23 mouse cellular contexts compared by ENCODE assay signal in the genomic region with DNA sequence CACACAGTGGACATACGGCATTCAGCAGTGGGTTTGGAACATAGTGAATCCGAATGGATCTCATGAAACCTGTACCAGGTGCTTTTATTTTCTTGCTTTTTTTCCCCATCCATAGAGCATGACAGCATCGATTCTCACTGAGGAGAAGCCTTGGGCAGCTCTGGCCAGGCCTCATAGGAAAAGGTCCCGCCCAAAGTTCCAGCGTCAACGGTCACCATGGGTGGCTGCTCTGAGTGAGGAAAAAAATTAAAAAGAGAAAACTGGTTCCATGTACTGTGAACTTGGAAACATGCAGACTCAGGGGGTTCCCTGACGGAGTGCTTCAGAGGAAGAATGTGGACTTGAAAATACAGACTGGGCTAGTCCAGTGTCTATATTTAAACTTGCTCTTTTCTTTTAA. TPM values are rescaled to one million over a fixed set of nuclear protein-coding genes. Genes with fewer than 3 reads are reported as not detected.
A peak's percentile ranks its signal among the peaks of the same experiment; 100 is the strongest.
DNase-seq lines count a peak whose midpoint lies in the region; ATAC-seq and TF ChIP-seq lines count a peak whose summit lies in the region.
"Had no signal": no experiment of that assay in that cellular context is flagged by ENCODE, and none has a peak within 500 bp of the region (broad histone marks: within the 10 kb centered on the region; RNA-seq: fewer than 3 reads in every experiment).

No protein-coding gene starts in this region.

- 82% methylated on average over 7 of the region's 7 CpGs for WGBS in kidney, embryonic 15.5 days
- 87% methylated on average over 7 of the region's 7 CpGs for WGBS in lung, embryonic 15.5 days
- 75% methylated on average over 7 of the region's 7 CpGs for WGBS in embryonic facial prominence, embryonic 13.5 days

- no peak for TF ChIP-seq CTCF in embryonic fibroblast, embryonic 13.5 days (IDR thresholded peaks at IDR 0.05; ENCODE audit: borderline replicate concordance, insufficient read depth, low read length)

- no peaks in the 10 kb centered on the region for H3K9me3 ChIP-seq in kidney, embryonic 15.5 days (replicated peaks)
- no peaks in the 10 kb centered on the region for H3K9me3 ChIP-seq in lung, embryonic 15.5 days
- H3K9me3 ChIP-seq in embryonic facial prominence, embryonic 13.5 days: no peaks in the 10 kb centered on the region
- H3K9me3 ChIP-seq: forebrain, embryonic 10.5 days; forebrain, embryonic 15.5 days; hindbrain, embryonic 12.5 days; liver, embryonic 12.5 days; midbrain, embryonic 10.5 days; midbrain, embryonic 15.5 days; neural tube, embryonic 15.5 days had no signal

- peak; percentile 27 for DNase-seq in kidney, postnatal 14 days
- no peak for DNase-seq in lung, postnatal 14 days
- no peak for DNase-seq in adipocyte (ENCODE audit: low spot score)
- no peak for DNase-seq in adrenal gland, adult 18-20 months (ENCODE audit: low spot score in 2 of 2)
- DNase-seq: adrenal gland, adult 8-10 months; B cell, adult 2 months; heart, postnatal 14 days; lung, adult 2 months; retina, postnatal 1 day; right cerebral cortex, postnatal 14 days had no signal

- H3K27me3 ChIP-seq in kidney, embryonic 15.5 days: no peaks in the 10 kb centered on the region
- H3K27me3 ChIP-seq in lung, embryonic 15.5 days: no peaks in the 10 kb centered on the region
- no peaks in the 10 kb centered on the region for H3K27me3 ChIP-seq in embryonic facial prominence, embryonic 13.5 days
- H3K27me3 ChIP-seq: forebrain, embryonic 15.5 days; hindbrain, embryonic 12.5 days; liver, embryonic 12.5 days; midbrain, embryonic 15.5 days; neural tube, embryonic 15.5 days had no signal

- H3K4me1 ChIP-seq in kidney, embryonic 15.5 days: peaks cover 6% of the 10 kb centered on the region; the same call in 1 of the 2 replicates
- peaks cover 25% of the 10 kb centered on the region for H3K4me1 ChIP-seq in lung, embryonic 15.5 days
- peaks cover 32% of the 10 kb centered on the region for H3K4me1 ChIP-seq in embryonic facial prominence, embryonic 13.5 days
- H3K4me1 ChIP-seq in embryonic fibroblast, embryonic 13.5 days (ENCODE audit: control insufficient read depth, insufficient read depth, low read length): peaks cover 23% of the 10 kb centered on the region
- H3K4me1 ChIP-seq: forebrain, embryonic 15.5 days; liver, embryonic 12.5 days; midbrain, embryonic 15.5 days; neural tube, embryonic 15.5 days had no signal

- ATAC-seq in kidney, embryonic 15.5 days (replicated peaks; ENCODE audit: low FRiP score): no peak
- no peak for ATAC-seq in lung, embryonic 15.5 days (ENCODE audit: borderline replicate concordance, extremely low read depth, low FRiP score, low TSS enrichment)
- ATAC-seq in embryonic facial prominence, embryonic 13.5 days (ENCODE audit: insufficient number of reproducible peaks, insufficient read depth, low FRiP score, low TSS enrichment, low read depth): no peak
- ATAC-seq: forebrain, embryonic 15.5 days; intestine, postnatal 0 days; liver, embryonic 12.5 days; midbrain, embryonic 15.5 days had no signal

- no peak overlapping the region for H3K27ac ChIP-seq in kidney, embryonic 15.5 days
- peak overlapping the region; percentile 91 for H3K27ac ChIP-seq in lung, embryonic 15.5 days
- peak overlapping the region; percentile 58; the same call in 1 of the 2 replicates for H3K27ac ChIP-seq in embryonic facial prominence, embryonic 13.5 days
- peak overlapping the region; percentile 87 for H3K27ac ChIP-seq in embryonic fibroblast, embryonic 13.5 days (ENCODE audit: insufficient read depth, low read length)
- H3K27ac ChIP-seq: forebrain, embryonic 10.5 days; forebrain, embryonic 15.5 days; hindbrain, embryonic 12.5 days; liver, embryonic 12.5 days; midbrain, embryonic 10.5 days; midbrain, embryonic 15.5 days; neural tube, embryonic 15.5 days had no signal

- no peak for TF ChIP-seq POLR2A in embryonic fibroblast, embryonic 13.5 days (IDR thresholded peaks at IDR 0.05; ENCODE audit: low read depth, low read length)

- no peak overlapping the region for H3K4me3 ChIP-seq in kidney, embryonic 15.5 days (replicated peaks)
- H3K4me3 ChIP-seq in lung, embryonic 15.5 days: no peak overlapping the region
- no peak overlapping the region for H3K4me3 ChIP-seq in embryonic facial prominence, embryonic 13.5 days
- H3K4me3 ChIP-seq in embryonic fibroblast, embryonic 13.5 days (ENCODE audit: insufficient read depth, low read length): no peak overlapping the region
- H3K4me3 ChIP-seq: forebrain, embryonic 10.5 days; forebrain, embryonic 15.5 days; hindbrain, embryonic 12.5 days; liver, embryonic 12.5 days; midbrain, embryonic 10.5 days; midbrain, embryonic 15.5 days; neural tube, embryonic 15.5 days had no signal

- no peak overlapping the region for H3K4me2 ChIP-seq in kidney, embryonic 15.5 days
- H3K4me2 ChIP-seq in lung, embryonic 15.5 days: no peak overlapping the region
- H3K4me2 ChIP-seq in embryonic facial prominence, embryonic 13.5 days: no peak overlapping the region
- H3K4me2 ChIP-seq: forebrain, embryonic 15.5 days; hindbrain, embryonic 12.5 days; liver, embryonic 12.5 days; midbrain, embryonic 15.5 days; neural tube, embryonic 15.5 days had no signal

- H3K36me3 ChIP-seq in kidney, embryonic 15.5 days: peaks cover 90% of the 10 kb centered on the region
- H3K36me3 ChIP-seq in lung, embryonic 15.5 days: peaks cover 48% of the 10 kb centered on the region
- H3K36me3 ChIP-seq in embryonic facial prominence, embryonic 13.5 days: peaks cover 57% of the 10 kb centered on the region

- H3K9ac ChIP-seq in kidney, embryonic 15.5 days: no peak overlapping the region
- no peak overlapping the region for H3K9ac ChIP-seq in lung, embryonic 15.5 days
- H3K9ac ChIP-seq in embryonic facial prominence, embryonic 13.5 days: no peak overlapping the region
- H3K9ac ChIP-seq: forebrain, embryonic 15.5 days; hindbrain, embryonic 12.5 days; liver, embryonic 12.5 days; midbrain, embryonic 15.5 days; neural tube, embryonic 15.5 days had no signal

RNA-seq across cellular contexts. Expression of a gene that starts 11.2 kb away (rescaled TPM):
- 19.1 and 21.3 TPM in 2 replicates for polyA plus RNA-seq in kidney, embryonic 15.5 days (2015; fragmentation: Nextera tagmentation; extraction: Ambion mirVana)
- polyA plus RNA-seq in lung, embryonic 15.5 days (2015; fragmentation: Nextera tagmentation; extraction: Ambion mirVana): 26.0 and 29.5 TPM in 2 replicates
- 30.8 and 31.1 TPM in 2 replicates for polyA plus RNA-seq in embryonic facial prominence, embryonic 13.5 days (2015; fragmentation: Nextera tagmentation; extraction: Ambion mirVana)
- 144 and 150 TPM in 2 replicates for polyA plus RNA-seq in embryonic fibroblast, embryonic 13.5 days (2011; ENCODE audit: insufficient read length, low read depth, missing spikeins)
- 10 to 100 TPM; 15.2 to 18.3 TPM for total RNA-seq in adrenal gland, adult 18-20 months (2021)
- total RNA-seq: megakaryocyte progenitor cell, adult 5-6 weeks had no signal
